ENCODE assay signal across 8 mouse cellular contexts in genomic region chr11:50291321-50292165, GRCm38 (mm10). TPM values are rescaled to one million over a fixed set of nuclear protein-coding genes. Genes with fewer than 3 reads are reported as not detected.
DNase-seq lines count a peak whose midpoint lies in the region; TF ChIP-seq lines count a peak whose summit lies in the region.

No protein-coding gene starts in this region.

- intact Hi-C loops in gastrocnemius, adult 2 months (cut with DNase I), result loop anchor here (2.0 to 5.0 kb wide), 3 partner anchors 33 to 71 kb away; partner anchors contain the start of genes Canx and Ltc4s

- peak; percentile 47 to 49 for DNase-seq in layer of hippocampus, adult 18-20 months (ENCODE audit: low spot score in 2 of 2)
- no peak for DNase-seq in layer of hippocampus, adult 8-10 months (ENCODE audit: low spot score in 2 of 2)
- DNase-seq in brain, embryonic 14.5 days (ENCODE audit: low read depth), result peak; percentile 67
- peak; percentile 68 for DNase-seq in gastrocnemius, adult 2 months
- DNase-seq in induced T-regulatory cell, adult 2 months (ENCODE audit: low read depth), result peak; percentile 73
- DNase-seq in limb, embryonic 10.5 days (ENCODE audit: low spot score), result peak; percentile 75
- DNase-seq in mesoderm, embryonic 11.5 days (ENCODE audit: low read depth, low spot score), result peak; percentile 54
- peak; percentile 54 to 77 for DNase-seq in spleen, postnatal 4 days (ENCODE audit: low spot score in 2 of 2)

- TF ChIP-seq POLR2A in brain, embryonic 14.5 days (IDR thresholded peaks at IDR 0.05; ENCODE audit: borderline replicate concordance, extremely low read depth, insufficient read depth, insufficient read length, poor library complexity, severe bottlenecking), result no peak

- H3K27me3 ChIP-seq in limb, embryonic 10.5 days (ENCODE audit: low read depth, poor library complexity, severe bottlenecking), result no peaks in the 10 kb centered on the region

- 1% methylated on average over 84 of the region's 85 CpGs for WGBS in limb, embryonic 10.5 days

- H3K9me3 ChIP-seq in limb, embryonic 10.5 days (replicated peaks), result no peaks in the 10 kb centered on the region

- H3K4me3 ChIP-seq in gastrocnemius, adult 2 months, result peak overlapping the region; percentile 97
- H3K4me3 ChIP-seq in limb, embryonic 10.5 days, result peak overlapping the region; percentile 98

- peaks cover 71% of the 10 kb centered on the region for H3K36me3 ChIP-seq in limb, embryonic 10.5 days

- TF ChIP-seq CTCF in brain, embryonic 14.5 days (IDR thresholded peaks at IDR 0.05; ENCODE audit: borderline replicate concordance, extremely low read depth, insufficient read depth, insufficient read length), result no peak
- TF ChIP-seq CTCF in gastrocnemius, adult 2 months (IDR thresholded peaks at IDR 0.05), result no peak

- H3K4me1 ChIP-seq in limb, embryonic 10.5 days, result peaks cover 17% of the 10 kb centered on the region

- peak overlapping the region; percentile 99 for H3K27ac ChIP-seq in gastrocnemius, adult 2 months
- H3K27ac ChIP-seq in limb, embryonic 10.5 days, result peak overlapping the region; percentile 99

RNA-seq across cellular contexts. Expression of gene Maml1, which starts 0.6 kb away (rescaled TPM):
- total RNA-seq in layer of hippocampus, adult 18-20 months (2021), result 10 to 100 TPM; 11.0 to 11.3 TPM
- 10 to 100 TPM; 10.6 to 12.0 (median 11.6) TPM for total RNA-seq in layer of hippocampus, adult 8-10 months (2022)
- 13.7 and 16.4 TPM in 2 replicates for polyA plus RNA-seq in brain, embryonic 14.5 days (2012; rRNA removed)
- total RNA-seq in gastrocnemius, adult 2 months (2021), result 1 to 10 TPM; 6.6 to 7.1 TPM
- polyA plus RNA-seq in limb, embryonic 10.5 days (2016; fragmentation: Nextera tagmentation; extraction: Ambion mirVana), result 7.3 and 7.7 TPM in 2 replicates

RNA-seq across cellular contexts. Expression of gene Canx, which starts 33.9 kb away (rescaled TPM):
- 100 to 1,000 TPM; 411 to 425 TPM for total RNA-seq in layer of hippocampus, adult 18-20 months (2021)
- 100 to 1,000 TPM; 388 to 462 (median 411) TPM for total RNA-seq in layer of hippocampus, adult 8-10 months (2022)
- 111 and 173 TPM in 2 replicates for polyA plus RNA-seq in brain, embryonic 14.5 days (2012; rRNA removed)
- total RNA-seq in gastrocnemius, adult 2 months (2021), result 100 to 1,000 TPM in 1 of 2 experiments, 10 to 100 TPM in 1; 94.2 to 123 TPM
- 311 and 334 TPM in 2 replicates for polyA plus RNA-seq in limb, embryonic 10.5 days (2016; fragmentation: Nextera tagmentation; extraction: Ambion mirVana)

RNA-seq across cellular contexts. Expression of gene Ltc4s, which starts 53.1 kb away (rescaled TPM):
- total RNA-seq in layer of hippocampus, adult 18-20 months (2021), result 1 to 10 TPM; 6.8 to 7.1 TPM
- total RNA-seq in layer of hippocampus, adult 8-10 months (2022), result 10 to 100 TPM in 2 of 4 experiments, 1 to 10 TPM in 2; 6.2 to 23.4 (median 10.7) TPM
- 3.5 and 4.5 TPM in 2 replicates for polyA plus RNA-seq in brain, embryonic 14.5 days (2012; rRNA removed)
- 1 to 10 TPM; 2.1 to 3.2 TPM for total RNA-seq in gastrocnemius, adult 2 months (2021)
- 0.55 and 0.90 TPM in 2 replicates for polyA plus RNA-seq in limb, embryonic 10.5 days (2016; fragmentation: Nextera tagmentation; extraction: Ambion mirVana)

Comparison
In these comparisons a context has a peak if more than half of its experiments do, and no peak if none do; other contexts are left out.
1. DNase-seq: peak in layer of hippocampus, adult 18-20 months (2 of 2), brain, embryonic 14.5 days (single experiment), gastrocnemius, adult 2 months (single experiment), induced T-regulatory cell, adult 2 months (single experiment), limb, embryonic 10.5 days (single experiment), mesoderm, embryonic 11.5 days (single experiment) and spleen, postnatal 4 days (2 of 2); none in layer of hippocampus, adult 8-10 months (0 of 2).